Mouse (Mus musculus): ENCODE measurements around the gene Pdia4.
"Not testable (repeated sequence)": the region's sequence is repeated elsewhere in the genome, so short reads cannot be mapped to it uniquely, and the experiment has no call there.

Gene Pdia4

GRCm38 (mm10) chr6:47759406-47759805 is 53.8 kb downstream of the Pdia4 start:
- not testable (repeated sequence) for DNase-seq (ENCODE audit: low spot score)

- DNase-seq (ENCODE audit: low spot score): not testable (repeated sequence)
Measured at GRCm38 (mm10) chr6:47757849-47758248, 55.4 kb downstream of the Pdia4 start.

- not testable (repeated sequence) for DNase-seq (ENCODE audit: low spot score)
Measured at GRCm38 (mm10) chr6:47757429-47757828, 55.8 kb downstream of the Pdia4 start.

- DNase-seq (ENCODE audit: low spot score): not testable (repeated sequence)
Measured at GRCm38 (mm10) chr6:47753144-47753543, 60.1 kb downstream of the Pdia4 start.

- DNase-seq (ENCODE audit: low spot score): peak; percentile 60
Measured at GRCm38 (mm10) chr6:47748306-47748705, 64.9 kb downstream of the Pdia4 start.

- DNase-seq (ENCODE audit: low spot score): not testable (repeated sequence)
Measured at GRCm38 (mm10) chr6:47747886-47748285, 65.3 kb downstream of the Pdia4 start.
